Mouse (Mus musculus): ENCODE results near the gene Col4a1. TPM values are rescaled to one million over a fixed set of nuclear protein-coding genes. Genes with fewer than 3 reads are reported as not detected.

Col4a1 gene
- polyA plus RNA-seq, 1 experiment = 136 TPM

GRCm38 (mm10) chr8:11171526-11171925 is 141.1 kb downstream of the Col4a1 start:
- H3K36me3 ChIP-seq (ENCODE audit: control insufficient read depth, insufficient read depth, low read length) = no peaks in the 10 kb centered on the region
- TF ChIP-seq POLR2A (IDR thresholded peaks at IDR 0.05; ENCODE audit: low read depth, low read length) (no peak), CTCF (IDR thresholded peaks at IDR 0.05; ENCODE audit: extremely low read depth, insufficient read length, insufficient replicate concordance, low read depth, low read length) (no peak)
- no peaks in the 10 kb centered on the region for H3K27me3 ChIP-seq (ENCODE audit: control insufficient read depth, insufficient read depth, low read length)
- 63% methylated on average over 7 of the region's 7 CpGs for WGBS
- H3K27ac ChIP-seq (ENCODE audit: insufficient read depth, low read depth, low read length) = no peak overlapping the region
- H3K4me3 ChIP-seq (ENCODE audit: low read depth, low read length) = no peak overlapping the region
- no peaks in the 10 kb centered on the region for H3K4me1 ChIP-seq (ENCODE audit: control insufficient read depth, insufficient read depth, insufficient read length, low read length)

DNA sequence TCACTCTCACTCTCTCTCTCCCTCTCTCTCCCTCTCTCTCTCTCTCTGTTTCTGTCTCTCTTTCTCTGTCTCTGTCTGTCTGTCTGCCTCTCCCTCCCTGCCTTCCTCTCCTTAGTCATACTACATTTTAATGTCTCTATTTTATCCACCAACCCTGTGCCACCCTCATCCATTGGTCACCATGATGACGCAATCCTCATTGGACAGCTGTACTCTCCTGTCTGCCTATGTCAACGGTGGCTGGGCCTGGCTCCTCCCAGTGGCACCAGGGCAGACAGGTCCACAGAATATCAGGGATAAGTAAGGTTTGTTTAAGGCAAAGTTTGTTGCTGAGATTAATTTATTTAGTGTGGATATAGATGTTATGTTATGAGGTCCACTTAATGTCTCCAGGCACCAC is 143.2 kb downstream of the Col4a1 start:
- WGBS = 36% methylated on average over 2 of the region's 2 CpGs
- Histone ChIP-seq H3K27ac (ENCODE audit: insufficient read depth, low read depth, low read length) (no peak overlapping the region), H3K4me1 (ENCODE audit: control insufficient read depth, insufficient read depth, insufficient read length, low read length) (no peaks in the 10 kb centered on the region), H3K36me3 (ENCODE audit: control insufficient read depth, insufficient read depth, low read length) (no peaks in the 10 kb centered on the region), H3K4me3 (ENCODE audit: low read depth, low read length) (no peak overlapping the region), H3K27me3 (ENCODE audit: control insufficient read depth, insufficient read depth, low read length) (no peaks in the 10 kb centered on the region)
- TF ChIP-seq POLR2A (IDR thresholded peaks at IDR 0.05; ENCODE audit: low read depth, low read length) (no peak), CTCF (IDR thresholded peaks at IDR 0.05; ENCODE audit: extremely low read depth, insufficient read length, insufficient replicate concordance, low read depth, low read length) (no peak)

DNA sequence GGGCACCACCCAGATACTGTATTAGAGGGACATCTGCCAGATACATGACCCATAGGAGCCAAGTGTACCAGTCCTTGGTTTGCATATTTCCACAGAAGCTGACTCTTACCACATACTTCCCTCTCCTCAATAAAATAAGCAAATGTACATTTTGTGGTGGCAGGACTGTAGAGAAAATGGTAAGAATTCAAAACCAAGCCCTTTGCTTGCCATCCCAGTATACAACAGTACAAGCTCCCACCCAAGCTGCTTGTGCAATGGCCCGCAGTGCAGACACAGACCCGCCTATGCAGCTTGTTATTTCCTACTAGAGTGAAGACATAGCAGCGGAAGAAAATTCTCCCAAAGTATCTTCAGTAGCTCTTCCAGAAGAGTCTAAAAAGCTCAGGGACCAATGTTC is 143.8 kb downstream of the Col4a1 start:
- Histone ChIP-seq H3K4me1 (ENCODE audit: control insufficient read depth, insufficient read depth, insufficient read length, low read length) (no peaks in the 10 kb centered on the region), H3K27me3 (ENCODE audit: control insufficient read depth, insufficient read depth, low read length) (no peaks in the 10 kb centered on the region), H3K4me3 (ENCODE audit: low read depth, low read length) (no peak overlapping the region), H3K36me3 (ENCODE audit: control insufficient read depth, insufficient read depth, low read length) (no peaks in the 10 kb centered on the region), H3K27ac (ENCODE audit: insufficient read depth, low read depth, low read length) (no peak overlapping the region)
- WGBS = 77% methylated on average over 3 of the region's 3 CpGs
- no peak for TF ChIP-seq POLR2A (IDR thresholded peaks at IDR 0.05; ENCODE audit: low read depth, low read length)
- TF ChIP-seq CTCF (IDR thresholded peaks at IDR 0.05; ENCODE audit: extremely low read depth, insufficient read length, insufficient replicate concordance, low read depth, low read length) = no peak

DNA sequence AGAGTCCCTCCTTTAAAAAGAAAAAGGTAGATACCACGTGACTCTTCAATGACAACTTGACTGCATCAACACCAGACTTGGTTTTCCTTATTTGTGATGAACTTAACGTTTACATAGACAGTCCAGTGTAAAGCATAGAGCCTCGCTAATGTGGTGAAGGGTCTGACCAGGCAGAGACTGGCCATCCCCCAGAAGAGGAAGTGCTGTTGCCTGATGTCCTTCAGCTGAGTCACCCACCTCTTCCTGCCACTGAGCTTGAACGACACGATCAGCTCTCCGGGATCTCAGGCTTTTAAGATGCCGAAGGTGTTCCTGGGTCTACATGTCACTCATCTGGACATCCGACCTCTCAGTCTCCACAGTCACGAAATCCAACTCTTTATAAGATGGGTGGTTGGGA is 144.7 kb downstream of the Col4a1 start:
- H3K27me3 ChIP-seq (ENCODE audit: control insufficient read depth, insufficient read depth, low read length) = no peaks in the 10 kb centered on the region
- no peak overlapping the region for H3K4me3 ChIP-seq (ENCODE audit: low read depth, low read length)
- H3K36me3 ChIP-seq (ENCODE audit: control insufficient read depth, insufficient read depth, low read length) = no peaks in the 10 kb centered on the region
- 69% methylated on average over 9 of the region's 9 CpGs for WGBS
- no peaks in the 10 kb centered on the region for H3K4me1 ChIP-seq (ENCODE audit: control insufficient read depth, insufficient read depth, insufficient read length, low read length)
- no peak for TF ChIP-seq POLR2A (IDR thresholded peaks at IDR 0.05; ENCODE audit: low read depth, low read length)
- TF ChIP-seq CTCF (IDR thresholded peaks at IDR 0.05; ENCODE audit: extremely low read depth, insufficient read length, insufficient replicate concordance, low read depth, low read length) = no peak
- no peak overlapping the region for H3K27ac ChIP-seq (ENCODE audit: insufficient read depth, low read depth, low read length)

- Histone ChIP-seq H3K36me3 (ENCODE audit: control insufficient read depth, insufficient read depth, low read length) (no peaks in the 10 kb centered on the region), H3K27ac (ENCODE audit: insufficient read depth, low read depth, low read length) (no peak overlapping the region), H3K4me3 (ENCODE audit: low read depth, low read length) (no peak overlapping the region), H3K27me3 (ENCODE audit: control insufficient read depth, insufficient read depth, low read length) (no peaks in the 10 kb centered on the region), H3K4me1 (ENCODE audit: control insufficient read depth, insufficient read depth, insufficient read length, low read length) (no peaks in the 10 kb centered on the region)
- 45% methylated on average over 4 of the region's 4 CpGs for WGBS
- TF ChIP-seq CTCF (IDR thresholded peaks at IDR 0.05; ENCODE audit: extremely low read depth, insufficient read length, insufficient replicate concordance, low read depth, low read length) (no peak), POLR2A (IDR thresholded peaks at IDR 0.05; ENCODE audit: low read depth, low read length) (no peak)
Measured at GRCm38 (mm10) chr8:11165592-11165991, 147.0 kb downstream of the Col4a1 start.

GRCm38 (mm10) chr8:11156319-11156692 is 156.3 kb downstream of the Col4a1 start:
- Histone ChIP-seq H3K4me3 (ENCODE audit: low read depth, low read length) (no peak overlapping the region), H3K27me3 (ENCODE audit: control insufficient read depth, insufficient read depth, low read length) (no peaks in the 10 kb centered on the region), H3K27ac (ENCODE audit: insufficient read depth, low read depth, low read length) (no peak overlapping the region), H3K4me1 (ENCODE audit: control insufficient read depth, insufficient read depth, insufficient read length, low read length) (no peaks in the 10 kb centered on the region), H3K36me3 (ENCODE audit: control insufficient read depth, insufficient read depth, low read length) (no peaks in the 10 kb centered on the region)
- TF ChIP-seq POLR2A (IDR thresholded peaks at IDR 0.05; ENCODE audit: low read depth, low read length) (no peak), CTCF (IDR thresholded peaks at IDR 0.05; ENCODE audit: extremely low read depth, insufficient read length, insufficient replicate concordance, low read depth, low read length) (no peak)
- WGBS = 78% methylated on average over 2 of the region's 2 CpGs

GRCm38 (mm10) chr8:11155579-11156318 is 156.9 kb downstream of the Col4a1 start:
- no peaks in the 10 kb centered on the region for H3K36me3 ChIP-seq (ENCODE audit: control insufficient read depth, insufficient read depth, low read length)
- H3K27ac ChIP-seq (ENCODE audit: insufficient read depth, low read depth, low read length) = no peak overlapping the region
- no peaks in the 10 kb centered on the region for H3K4me1 ChIP-seq (ENCODE audit: control insufficient read depth, insufficient read depth, insufficient read length, low read length)
- no peak overlapping the region for H3K4me3 ChIP-seq (ENCODE audit: low read depth, low read length)
- WGBS = 62% methylated on average over 9 of the region's 9 CpGs
- H3K27me3 ChIP-seq (ENCODE audit: control insufficient read depth, insufficient read depth, low read length) = no peaks in the 10 kb centered on the region
- no peak for TF ChIP-seq POLR2A (IDR thresholded peaks at IDR 0.05; ENCODE audit: low read depth, low read length)
- no peak for TF ChIP-seq CTCF (IDR thresholded peaks at IDR 0.05; ENCODE audit: extremely low read depth, insufficient read length, insufficient replicate concordance, low read depth, low read length)

Measured in small intestine, adult 2 months (tissue).